Mouse (Mus musculus): ENCODE measurements around the gene Acp4.
A peak's percentile ranks its signal among the peaks of the same experiment; 100 is the strongest.
"Not testable (repeated sequence)": the region's sequence is repeated elsewhere in the genome, so short reads cannot be mapped to it uniquely, and the experiment has no call there.

Gene Acp4

GRCm38 (mm10) chr7:44262791-44263643 lies 5.8 kb upstream of the Acp4 start:
- peak; percentile 99 for DNase-seq (ENCODE audit: low spot score in 2 of 2)

DNA sequence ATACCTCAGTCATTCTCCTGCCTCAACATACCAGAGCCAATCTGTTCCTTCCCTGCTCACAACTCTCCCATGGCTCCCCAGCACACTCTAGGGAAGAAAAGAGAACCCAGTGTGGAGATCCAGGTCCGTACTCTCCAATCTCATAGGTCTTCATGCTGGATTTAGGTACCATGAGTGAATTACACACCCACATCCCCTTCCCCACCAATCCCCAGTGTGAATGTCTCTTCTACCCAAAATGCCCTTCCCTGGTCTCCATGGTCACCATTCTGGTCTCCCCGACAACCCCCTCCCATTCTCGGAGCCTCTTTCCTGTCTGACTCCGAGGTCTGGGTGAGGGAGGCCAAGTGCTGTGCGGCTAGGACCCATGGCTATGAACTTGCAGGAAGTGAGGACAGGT lies 4.0 kb upstream of the Acp4 start, which contains the start of gene Gm15517:
Gene Gm15517 (plus strand): TSS at position 301 of the 400 bp plus-strand sequence.
- no peak for DNase-seq (ENCODE audit: low spot score in 2 of 2)

GRCm38 (mm10) chr7:44260410-44260809 lies 3.2 kb upstream of the Acp4 start:
- DNase-seq (ENCODE audit: low spot score in 2 of 2), result no peak

- no peak for DNase-seq (ENCODE audit: low spot score in 2 of 2)
These were observed 2.2 kb downstream of the Acp4 start for GRCm38 (mm10) chr7:44254930-44255329.

- DNase-seq (ENCODE audit: low spot score in 2 of 2), result no peak
These were observed 4.1 kb downstream of the Acp4 start for GRCm38 (mm10) chr7:44253023-44253616.

GRCm38 (mm10) chr7:44250732-44251275 lies 6.4 kb downstream of the Acp4 start:
- not testable (repeated sequence) for DNase-seq (ENCODE audit: low spot score in 2 of 2)

GRCm38 (mm10) chr7:44249248-44249647 lies 7.9 kb downstream of the Acp4 start:
- no peak for DNase-seq (ENCODE audit: low spot score in 2 of 2)

GRCm38 (mm10) chr7:44247971-44248370 lies 9.2 kb downstream of the Acp4 start:
- DNase-seq (ENCODE audit: low spot score in 2 of 2), result no peak

- peak; percentile 34 to 54 for DNase-seq (ENCODE audit: low spot score in 2 of 2)
These were observed 10.2 kb downstream of the Acp4 start for GRCm38 (mm10) chr7:44246984-44247470.

- peak; percentile 89 to 91 for DNase-seq (ENCODE audit: low spot score in 2 of 2)
These were observed 10.9 kb downstream of the Acp4 start, which contains the start of the genes 1700028J19Rik and 2410002F23Rik for GRCm38 (mm10) chr7:44246055-44246983. 1700028J19Rik (minus strand) TSS chr7:44246695. 2410002F23Rik (plus strand) TSS chr7:44246722.

GRCm38 (mm10) chr7:44244080-44244479 lies 13.1 kb downstream of the Acp4 start:
- no peak for DNase-seq (ENCODE audit: low spot score in 2 of 2)

DNA sequence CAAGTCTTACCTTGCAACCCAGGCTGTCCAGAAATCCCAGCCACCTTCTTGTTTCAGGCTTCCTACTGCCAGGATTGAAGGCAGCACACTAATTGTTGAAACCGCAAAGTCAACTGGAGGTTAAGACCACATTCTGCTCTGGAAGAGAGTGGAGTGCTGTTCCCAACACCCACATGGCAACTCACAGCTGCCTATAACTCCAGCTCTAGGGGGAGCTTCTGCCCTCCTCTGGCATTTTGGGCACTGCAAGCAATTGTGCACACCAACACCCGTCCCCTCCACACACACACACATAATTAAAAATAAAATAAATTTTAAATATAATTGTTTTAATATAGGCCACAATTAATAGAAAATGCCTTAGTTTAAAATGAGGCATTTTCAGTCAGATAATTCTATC lies 16.0 kb downstream of the Acp4 start:
- no peak for DNase-seq (ENCODE audit: low spot score in 2 of 2)

DNA sequence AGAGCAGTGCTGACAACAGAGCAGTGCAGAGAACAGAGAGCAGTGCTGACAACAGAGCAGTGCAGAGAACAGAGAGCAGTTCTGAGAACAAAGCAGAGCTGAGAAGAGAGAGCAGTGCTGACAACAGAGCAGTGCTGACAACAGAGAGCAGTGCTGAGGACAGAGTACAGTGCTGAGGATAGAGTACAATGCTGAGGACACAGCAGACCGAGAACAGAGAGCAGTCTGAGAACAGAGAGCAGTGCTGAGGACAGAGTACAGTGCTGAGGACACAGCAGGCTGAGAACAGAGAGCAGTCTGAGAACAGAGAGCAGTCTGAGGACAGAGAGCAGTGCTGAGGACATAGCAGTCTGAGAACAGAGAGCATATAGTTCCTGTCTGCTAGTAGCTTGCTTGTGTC lies 16.5 kb downstream of the Acp4 start:
- DNase-seq (ENCODE audit: low spot score in 2 of 2), result no peak

GRCm38 (mm10) chr7:44239913-44240312 lies 17.3 kb downstream of the Acp4 start:
- DNase-seq (ENCODE audit: low spot score in 2 of 2), result no peak

DNA sequence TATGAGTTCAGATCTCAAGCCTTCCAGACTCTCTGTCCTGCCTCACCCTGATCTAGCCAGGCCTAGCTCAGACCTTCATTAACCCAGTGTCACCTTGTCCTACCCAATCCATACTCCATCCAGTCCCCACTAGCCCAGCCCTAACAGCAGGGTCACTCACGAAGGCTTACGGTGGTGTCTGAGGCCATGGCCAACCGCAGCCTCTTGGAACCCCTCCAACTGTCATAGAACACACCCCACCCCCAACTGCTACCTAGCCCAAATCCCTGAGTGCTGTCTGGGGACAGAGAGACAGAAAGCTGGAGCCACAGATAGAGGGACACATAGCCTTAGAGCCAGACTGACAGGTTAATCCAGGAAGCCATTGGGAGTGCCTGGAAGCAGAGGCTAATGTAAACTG lies 21.3 kb downstream of the Acp4 start, which contains the start of gene Gm36864:
Gene Gm36864 (plus strand): TSS at position 269 of the 400 bp plus-strand sequence.
- no peak for DNase-seq (ENCODE audit: low spot score in 2 of 2)

- no peak for DNase-seq (ENCODE audit: low spot score in 2 of 2)
These were observed 32.1 kb downstream of the Acp4 start, which contains the start of gene Klk1 for GRCm38 (mm10) chr7:44225076-44225475. Klk1 (plus strand) TSS chr7:44225360.

- DNase-seq (ENCODE audit: low spot score in 2 of 2), result not testable (repeated sequence)
These were observed 34.8 kb downstream of the Acp4 start for GRCm38 (mm10) chr7:44222335-44222734.

- DNase-seq (ENCODE audit: low spot score in 2 of 2), result not testable (repeated sequence)
These were observed 35.6 kb downstream of the Acp4 start for GRCm38 (mm10) chr7:44221601-44222000.

DNA sequence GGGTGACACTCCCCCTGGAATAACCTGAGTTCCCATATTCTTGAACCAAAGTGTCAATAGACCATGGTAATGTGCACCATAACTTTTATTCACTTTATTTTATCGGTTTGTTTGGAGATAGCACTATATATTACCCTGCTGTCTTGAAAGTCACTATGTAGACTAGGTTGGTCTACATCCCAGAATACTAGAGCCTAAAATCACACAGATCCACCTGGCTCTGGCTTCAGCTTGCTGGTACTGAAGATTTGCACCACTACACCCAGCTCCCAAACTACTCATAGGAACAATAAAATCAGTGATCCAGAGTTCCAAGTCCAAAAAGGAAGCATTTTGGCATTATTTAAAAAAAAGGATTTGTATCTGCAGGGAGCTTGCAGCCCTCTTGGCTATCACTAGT lies 41.5 kb downstream of the Acp4 start, which contains the start of gene Klk1b5:
Gene Klk1b5 (plus strand): TSS at position 301 of the 400 bp plus-strand sequence.
- no peak for DNase-seq (ENCODE audit: low spot score in 2 of 2)

GRCm38 (mm10) chr7:44208307-44208706 lies 48.9 kb downstream of the Acp4 start:
- no peak for DNase-seq (ENCODE audit: low spot score in 2 of 2)

DNA sequence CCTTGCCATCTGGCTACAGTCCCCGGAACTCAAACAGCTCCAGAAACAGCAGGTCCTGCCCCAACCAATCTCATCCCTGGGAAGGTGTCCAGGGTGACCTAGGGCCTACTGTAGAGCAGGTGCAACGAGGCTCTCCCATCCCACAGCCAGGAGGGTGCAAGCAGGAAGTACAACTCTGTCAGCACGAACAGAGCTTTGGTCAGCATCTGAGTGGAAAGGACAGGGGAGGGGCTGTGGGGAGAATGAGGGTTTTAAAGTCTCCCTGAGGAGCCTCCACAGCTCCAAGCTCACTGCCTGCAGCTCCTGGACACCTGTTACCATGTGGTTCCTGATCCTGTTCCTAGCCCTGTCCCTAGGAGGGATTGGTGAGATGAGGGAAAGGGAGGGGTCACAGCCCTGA lies 50.0 kb downstream of the Acp4 start, which contains the start of gene Klk1b4:
Gene Klk1b4 (plus strand): TSS at position 301 of the 400 bp plus-strand sequence.
- not testable (repeated sequence) for DNase-seq (ENCODE audit: low spot score in 2 of 2)
